Mouse (Mus musculus) limb, embryonic 13.5 days (tissue): ENCODE data around the gene Tmem143. TPM values are rescaled to one million over a fixed set of nuclear protein-coding genes. Genes with fewer than 3 reads are reported as not detected.
"Not testable (repeated sequence)": the region's sequence is repeated elsewhere in the genome, so short reads cannot be mapped to it uniquely, and the experiment has no call there.

Experiments
- ATAC-seq: fragments of 200-750 bp; cut with Nextera tagmentation; 2 replicates; pipeline ENCODE4 v1.8.0; 2017; ENCODE audit warnings: low read depth, moderate number of reproducible peaks, moderate TSS enrichment; ENCODE audit not compliant: low FRiP score
- H3K27ac ChIP-seq: fragments of 300-500 bp; sonication (generic); 2 replicates; pipeline ENCODE4 v1.5.1; 2015; ENCODE audit warnings: inconsistent platforms, mild to moderate bottlenecking, moderate library complexity
- H3K27me3 ChIP-seq: fragments of 300-500 bp; sonication (generic); 2 replicates; pipeline ENCODE4 v1.6.1; 2015; ENCODE audit warnings: mild to moderate bottlenecking, inconsistent platforms
- H3K36me3 ChIP-seq: fragments of 300-500 bp; sonication (generic); 2 replicates; pipeline ENCODE4 v1.6.1; 2015; ENCODE audit warnings: inconsistent platforms, mild to moderate bottlenecking, moderate library complexity
- H3K4me1 ChIP-seq: fragments of 300-500 bp; sonication (generic); 2 replicates; pipeline ENCODE4 v1.6.1; 2015; ENCODE audit warnings: inconsistent platforms
- H3K4me2 ChIP-seq: fragments of 300-500 bp; sonication (generic); replicated peaks from 2 replicates; pipeline ENCODE4 v1.6.1; 2015; ENCODE audit warnings: inconsistent platforms, mild to moderate bottlenecking, moderate library complexity
- H3K4me3 ChIP-seq: fragments of 300-500 bp; sonication (generic); 2 replicates; pipeline ENCODE4 v1.5.1; 2015; ENCODE audit warnings: moderate library complexity, mild to moderate bottlenecking, inconsistent platforms
- H3K9ac ChIP-seq: fragments of 300-500 bp; sonication (generic); 2 replicates; pipeline ENCODE4 v1.6.1; 2015; ENCODE audit warnings: mild to moderate bottlenecking, inconsistent platforms
- H3K9me3 ChIP-seq: fragments of 300-500 bp; sonication (generic); 2 replicates; pipeline ENCODE4 v1.6.1; 2016; ENCODE audit warnings: inconsistent platforms
- WGBS: fragments of 180-500 bp; shearing (Covaris S2); methylation state at CpG from one replicate; pipeline ENCODE4 v1.1.7; 2015; 5-methylcytosine and 5-hydroxymethylcytosine counted together
- polyA plus RNA-seq: library from polyadenylated mRNA; unstranded; fragments of >200 nt; fragmentation: Nextera tagmentation; extraction: Ambion mirVana; gene quantifications from 2 replicates; pipeline ENCODE4 v1.2.1, GENCODE M21; 2015

Tmem143 gene
- polyA plus RNA-seq, 1 experiment from 2014 or later: 4.9 TPM

DNA sequence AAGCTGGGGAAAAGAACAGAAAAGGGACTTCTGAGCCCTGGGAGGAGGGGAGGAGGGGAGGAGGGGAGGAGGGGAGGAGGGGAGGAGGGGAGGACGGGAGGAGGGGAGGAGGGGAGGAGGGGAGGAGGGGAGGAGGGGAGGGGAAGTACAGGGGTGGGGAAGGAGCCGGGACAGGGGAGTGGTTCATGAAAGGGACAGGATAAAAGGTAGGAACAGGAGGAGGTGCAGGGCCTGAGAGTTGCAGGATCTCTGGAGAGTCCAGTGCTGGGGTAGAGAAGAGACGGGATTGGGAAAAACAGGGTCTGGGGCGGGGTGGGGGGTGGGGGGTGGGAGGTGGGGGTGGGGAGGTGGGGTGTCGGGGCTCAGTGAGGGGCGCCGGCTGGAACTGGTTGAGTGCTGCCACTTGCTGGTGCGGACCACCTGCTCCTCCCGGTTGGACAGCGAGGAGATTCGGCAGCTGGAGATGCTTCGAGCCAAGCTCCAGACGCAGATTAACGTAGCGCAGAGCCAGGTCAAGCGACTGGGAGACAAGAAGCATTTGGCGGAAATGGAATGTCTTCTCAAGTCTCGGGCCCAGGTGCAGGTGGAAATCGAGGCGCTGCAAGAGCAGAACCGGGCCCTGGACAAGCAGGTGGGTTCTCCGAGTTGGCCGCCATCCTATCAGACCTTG is 32.0 kb downstream of the Tmem143 start:
- H3K4me1 ChIP-seq: no peaks in the 10 kb centered on the region
- no peak overlapping the region for H3K27ac ChIP-seq
- peaks cover 23% of the 10 kb centered on the region for H3K27me3 ChIP-seq
- no peak overlapping the region for H3K4me3 ChIP-seq
- H3K9ac ChIP-seq: no peak overlapping the region
- H3K4me2 ChIP-seq: peak overlapping the region; percentile 38
- WGBS: 14% methylated on average over 19 of the region's 23 CpGs
- H3K36me3 ChIP-seq: no peaks in the 10 kb centered on the region
- peaks cover 17% of the 10 kb centered on the region; the same call in 1 of the 2 replicates for H3K9me3 ChIP-seq
- ATAC-seq: no peak

DNA sequence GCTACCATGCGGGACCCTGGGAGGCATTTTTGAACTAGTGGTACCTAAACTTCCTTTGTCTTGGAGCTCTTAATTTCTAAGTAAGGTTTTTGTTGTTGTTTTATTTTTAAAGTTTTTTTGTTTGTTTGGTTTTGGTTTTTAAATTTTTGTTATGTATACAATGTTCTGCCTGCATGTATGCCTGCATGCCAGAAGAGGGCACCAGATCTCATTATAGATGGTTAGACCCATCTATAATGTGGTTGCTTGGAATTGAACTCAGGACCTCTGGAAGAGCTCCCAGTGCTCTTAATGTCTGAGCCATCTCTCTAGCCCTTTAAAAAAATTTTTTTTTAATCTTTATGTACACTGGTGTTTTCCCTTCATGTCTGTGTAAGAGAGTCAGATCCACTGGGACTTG is 32.9 kb downstream of the Tmem143 start:
- Histone ChIP-seq H3K36me3 (no peaks in the 10 kb centered on the region), H3K4me2 (no peak overlapping the region), H3K9ac (no peak overlapping the region), H3K4me3 (no peak overlapping the region), H3K27me3 (peaks cover 23% of the 10 kb centered on the region), H3K27ac (no peak overlapping the region), H3K4me1 (no peaks in the 10 kb centered on the region), H3K9me3 (peaks cover 17% of the 10 kb centered on the region; the same call in 1 of the 2 replicates)
- WGBS: 88% methylated on average over 1 of the region's 1 CpGs
- no peak for ATAC-seq

DNA sequence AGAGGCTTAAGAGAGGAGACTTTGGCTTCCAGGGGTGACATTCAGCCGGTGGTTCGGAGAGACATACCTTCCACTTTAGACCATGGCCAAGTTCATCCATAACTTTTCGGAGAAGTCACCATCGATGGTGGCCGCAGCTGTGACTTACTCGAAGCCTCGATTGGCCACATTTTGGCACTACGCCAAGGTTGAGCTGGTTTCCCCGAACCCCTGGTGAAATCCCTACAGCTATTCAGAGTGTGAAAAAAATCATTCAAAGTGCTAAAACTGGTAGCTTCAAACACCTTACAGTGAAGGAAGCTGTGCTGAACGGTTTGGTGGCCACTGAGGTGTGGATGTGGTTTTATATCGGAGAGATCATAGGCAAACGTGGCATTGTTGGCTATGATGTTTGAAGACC is 37.0 kb downstream of the Tmem143 start:
- H3K27ac ChIP-seq, H3K4me2 ChIP-seq, H3K9ac ChIP-seq, H3K36me3 ChIP-seq, H3K9me3 ChIP-seq, H3K4me1 ChIP-seq, ATAC-seq, H3K4me3 ChIP-seq, H3K27me3 ChIP-seq: not testable (repeated sequence)
- WGBS: 88% methylated on average over 12 of the region's 12 CpGs

DNA sequence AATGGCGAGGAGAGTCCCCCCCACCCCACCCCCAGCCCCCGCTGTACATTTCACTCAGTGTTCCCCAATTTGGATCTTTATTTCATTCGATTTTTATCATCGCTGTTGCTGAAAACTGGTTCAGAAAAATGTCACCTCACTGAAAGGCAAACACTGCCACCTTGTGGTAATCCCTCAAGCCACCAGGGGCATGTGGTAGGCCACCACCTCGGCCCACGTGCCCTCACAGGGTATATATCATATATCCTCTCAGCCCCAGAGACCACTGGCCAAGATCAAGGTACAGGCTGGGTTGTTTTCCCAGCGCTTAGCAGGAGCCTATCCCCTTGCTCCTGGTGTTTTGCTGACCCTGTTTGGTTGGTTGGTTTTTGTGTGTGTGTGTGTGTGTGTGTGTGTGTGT is 38.4 kb downstream of the Tmem143 start:
- Histone ChIP-seq H3K9me3 (0 out of 2 replicates have a peak, but pooled peaks cover 9% of the 10 kb centered on the region), H3K4me1 (no peaks in the 10 kb centered on the region), H3K4me2 (no peak overlapping the region), H3K27ac (no peak overlapping the region), H3K4me3 (no peak overlapping the region), H3K9ac (no peak overlapping the region), H3K27me3 (no peaks in the 10 kb centered on the region), H3K36me3 (no peaks in the 10 kb centered on the region)
- WGBS: 23% methylated on average over 7 of the region's 7 CpGs
- ATAC-seq: no peak

DNA sequence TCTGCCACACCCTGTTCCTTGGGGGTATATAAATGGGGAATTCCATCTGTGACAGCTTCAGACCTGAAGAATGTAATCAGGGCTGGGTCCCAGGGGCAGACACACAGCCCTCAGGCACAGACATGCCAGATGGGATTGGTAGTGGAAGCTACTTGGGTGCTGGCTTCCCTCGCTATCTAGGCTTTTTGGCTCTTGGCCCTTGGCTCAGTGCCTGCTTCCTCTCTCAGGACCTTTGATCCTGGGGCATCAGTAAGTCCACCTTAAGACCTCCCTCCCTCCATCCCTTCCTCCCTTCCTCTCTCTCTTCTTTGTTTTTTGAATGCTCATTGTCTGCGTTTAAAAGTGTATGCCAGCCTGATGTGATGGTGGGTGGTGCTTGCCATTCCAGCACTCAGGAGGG is 43.1 kb downstream of the Tmem143 start:
- H3K9ac ChIP-seq: no peak overlapping the region
- 30% methylated on average over 2 of the region's 2 CpGs for WGBS

DNA sequence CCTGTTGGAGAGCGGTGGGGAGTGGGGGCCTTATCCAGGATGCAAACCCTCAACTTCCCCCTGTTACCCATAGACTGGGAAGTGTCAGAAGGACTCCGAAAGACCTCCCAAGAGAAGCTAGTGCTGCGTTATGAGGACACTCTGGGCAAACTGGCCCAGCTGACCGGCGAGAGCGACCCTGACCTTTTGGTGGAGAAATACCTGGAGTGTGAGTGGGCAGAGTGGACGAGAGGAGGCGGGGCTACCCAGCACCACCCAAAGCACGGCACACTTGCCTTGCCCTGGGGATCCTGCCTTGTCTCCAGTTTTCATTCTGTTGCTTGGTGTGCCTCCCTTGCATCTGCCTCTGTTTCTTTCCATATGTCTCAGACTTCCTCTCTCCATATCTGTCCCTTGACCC is 45.2 kb downstream of the Tmem143 start:
- Histone ChIP-seq H3K27ac (no peak overlapping the region), H3K4me2 (no peak overlapping the region), H3K9ac (no peak overlapping the region), H3K4me3 (no peak overlapping the region), H3K36me3 (no peaks in the 10 kb centered on the region), H3K9me3 (no peaks in the 10 kb centered on the region), H3K4me1 (no peaks in the 10 kb centered on the region), H3K27me3 (no peaks in the 10 kb centered on the region)
- WGBS: 76% methylated on average over 9 of the region's 9 CpGs
- no peak for ATAC-seq

More for the DNA sequence above, 43.1 kb downstream of the Tmem143 start:
- H3K9me3 ChIP-seq: no peaks in the 10 kb centered on the region
- H3K4me1 ChIP-seq: no peaks in the 10 kb centered on the region
- no peaks in the 10 kb centered on the region for H3K27me3 ChIP-seq
- no peak overlapping the region for H3K4me2 ChIP-seq
- no peak for ATAC-seq
- H3K27ac ChIP-seq: no peak overlapping the region
- no peaks in the 10 kb centered on the region for H3K36me3 ChIP-seq
- H3K4me3 ChIP-seq: no peak overlapping the region

DNA sequence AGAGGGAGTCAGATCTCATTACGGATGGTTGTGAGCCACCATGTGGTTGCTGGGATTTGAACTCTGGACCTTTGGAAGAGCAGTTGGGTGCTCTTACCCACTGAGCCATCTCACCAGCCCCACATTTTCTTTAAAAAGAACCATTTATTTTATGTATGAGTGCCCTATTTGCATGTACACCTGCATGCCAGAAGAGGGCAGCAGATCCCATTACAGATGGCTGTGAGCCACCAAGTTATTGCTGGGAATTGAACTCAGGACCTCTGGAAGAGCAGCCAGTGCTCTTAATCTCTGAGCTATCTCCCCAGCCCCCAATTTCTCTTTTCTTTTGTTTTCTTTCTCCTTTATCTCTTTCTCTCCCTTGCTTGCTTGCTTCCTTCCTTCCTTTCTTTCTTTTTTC is 46.5 kb downstream of the Tmem143 start:
- H3K36me3 ChIP-seq, H3K9me3 ChIP-seq, H3K4me3 ChIP-seq, H3K27ac ChIP-seq, H3K27me3 ChIP-seq, ATAC-seq, H3K4me2 ChIP-seq, H3K4me1 ChIP-seq, H3K9ac ChIP-seq: not testable (repeated sequence)
- 75% methylated on average over 1 of the region's 1 CpGs for WGBS

DNA sequence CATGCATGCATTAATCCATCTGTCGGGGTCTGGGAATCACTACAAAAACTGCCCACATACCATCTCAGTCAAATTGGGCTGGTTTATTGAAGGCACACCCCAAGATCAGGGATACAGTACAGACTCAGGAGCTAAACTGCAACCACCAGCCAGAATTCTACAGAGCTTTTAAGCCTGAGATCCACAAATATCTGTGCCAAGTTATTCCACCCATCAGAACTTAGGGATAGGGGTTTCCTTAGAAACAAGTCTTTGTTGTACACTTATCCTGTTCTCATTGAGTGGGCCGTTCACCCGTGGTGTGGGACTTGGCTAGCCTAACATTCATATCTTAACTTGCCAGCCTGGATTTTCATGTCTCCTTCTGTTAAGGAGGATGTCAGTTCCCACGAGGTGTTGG is 52.3 kb downstream of the Tmem143 start:
- 78% methylated on average over 4 of the region's 4 CpGs for WGBS
- Histone ChIP-seq H3K27me3 (no peaks in the 10 kb centered on the region), H3K9ac (no peak overlapping the region), H3K36me3 (no peaks in the 10 kb centered on the region), H3K4me3 (no peak overlapping the region), H3K4me1 (no peaks in the 10 kb centered on the region), H3K9me3 (no peaks in the 10 kb centered on the region), H3K4me2 (no peak overlapping the region), H3K27ac (no peak overlapping the region)
- ATAC-seq: no peak

DNA sequence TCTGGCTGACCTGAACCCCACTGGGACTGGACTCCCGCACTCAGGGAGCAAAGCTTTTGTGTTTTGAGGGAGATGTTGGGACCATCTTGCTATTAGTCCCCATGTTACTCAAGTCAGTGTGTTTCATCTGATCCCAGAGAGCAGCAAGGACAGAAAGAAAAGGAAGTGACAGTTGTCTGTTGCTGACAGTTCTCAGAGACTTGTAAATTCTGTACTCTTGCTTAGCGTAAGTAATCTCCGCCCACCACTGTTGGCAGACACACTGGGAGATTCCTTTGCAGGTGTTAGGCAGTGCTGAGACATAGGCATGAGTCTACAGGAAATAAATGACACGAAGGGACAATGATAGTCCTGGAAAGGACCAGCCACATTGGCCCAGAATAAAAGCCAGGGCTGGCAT is 59.9 kb downstream of the Tmem143 start:
- Histone ChIP-seq H3K36me3 (no peaks in the 10 kb centered on the region), H3K27ac (no peak overlapping the region)
- ATAC-seq: no peak

More for the DNA sequence above, 59.9 kb downstream of the Tmem143 start:
- H3K9ac ChIP-seq: no peak overlapping the region
- H3K4me1 ChIP-seq: no peaks in the 10 kb centered on the region
- no peaks in the 10 kb centered on the region for H3K9me3 ChIP-seq
- H3K4me2 ChIP-seq: no peak overlapping the region
- H3K4me3 ChIP-seq: no peak overlapping the region
- 60% methylated on average over 4 of the region's 4 CpGs for WGBS
- no peaks in the 10 kb centered on the region for H3K27me3 ChIP-seq

Other genes starting within 250 kb of the Tmem143 start
- gene Fut2, start 230.5 kb upstream of the Tmem143 start, polyA plus RNA-seq: 0.47 and 0.74 TPM in 2 replicates
- 0.23 and 0.24 TPM in 2 replicates for gene Ntn5, start 212.9 kb upstream of the Tmem143 start, polyA plus RNA-seq
- 0.45 and 0.55 TPM in 2 replicates for gene Sec1, start 202.5 kb upstream of the Tmem143 start, polyA plus RNA-seq
- gene Car11, start 197.1 kb upstream of the Tmem143 start, polyA plus RNA-seq: 12.2 and 12.5 TPM in 2 replicates
- 4.5 and 6.2 TPM in 2 replicates for gene Dbp, start 191.9 kb upstream of the Tmem143 start, polyA plus RNA-seq
- 1,016 and 1,039 TPM in 2 replicates for gene Rpl18, start 181.5 kb upstream of the Tmem143 start, polyA plus RNA-seq
- gene Sphk2, start 178.9 kb upstream of the Tmem143 start, polyA plus RNA-seq: 33.4 and 36.0 TPM in 2 replicates
- 0.61 and 1.0 TPM in 2 replicates for gene Fam83e, start 175.7 kb upstream of the Tmem143 start, polyA plus RNA-seq
- not detected in 2 replicates for gene Spaca4, start 171.1 kb upstream of the Tmem143 start, polyA plus RNA-seq
- gene Lmtk3, start 113.2 kb upstream of the Tmem143 start, polyA plus RNA-seq: 4.3 and 4.9 TPM in 2 replicates
- gene Sult2b1, start 112.3 kb upstream of the Tmem143 start, polyA plus RNA-seq: 3.1 and 3.7 TPM in 2 replicates
- gene Cyth2, start 82.4 kb upstream of the Tmem143 start, polyA plus RNA-seq: 135 and 137 TPM in 2 replicates
- 2.1 TPM in 2 replicates for gene Kcnj14, start 72.2 kb upstream of the Tmem143 start, polyA plus RNA-seq
- gene Grwd1, start 66.0 kb upstream of the Tmem143 start, polyA plus RNA-seq: 69.1 and 71.6 TPM in 2 replicates
- 69.4 and 73.7 TPM in 2 replicates for gene Kdelr1, start 24.2 kb upstream of the Tmem143 start, polyA plus RNA-seq
- 0.43 and 0.59 TPM in 2 replicates for gene Grin2d, start 18.6 kb upstream of the Tmem143 start, polyA plus RNA-seq
- 0.43 and 0.46 TPM in 2 replicates for gene Syngr4, start 227 bp upstream of the Tmem143 start, polyA plus RNA-seq
- 181 and 186 TPM in 2 replicates for gene Emp3, start 24.5 kb downstream of the Tmem143 start, polyA plus RNA-seq
- gene Ccdc114, start 27.1 kb downstream of the Tmem143 start, polyA plus RNA-seq: 4.1 and 4.8 TPM in 2 replicates
- 0.19 and 0.50 TPM in 2 replicates for gene Abcc6, start 133.4 kb downstream of the Tmem143 start, polyA plus RNA-seq
- gene Nomo1, start 136.8 kb downstream of the Tmem143 start, polyA plus RNA-seq: 24.3 and 26.5 TPM in 2 replicates
- 0.18 and 0.23 TPM in 2 replicates for gene Kcnj11, start 203.8 kb downstream of the Tmem143 start, polyA plus RNA-seq